Mouse (Mus musculus) heart, embryonic 13.5 days (tissue): ENCODE measurements around the gene Ccdc63. TPM values are rescaled to one million over a fixed set of nuclear protein-coding genes. Genes with fewer than 3 reads are reported as not detected.

ENCODE experiments used
- ATAC-seq: fragments of 200-750 bp; cut with Nextera tagmentation; 2 replicates; pipeline ENCODE4 v1.8.0; 2017; ENCODE audit warnings: moderate TSS enrichment; ENCODE audit not compliant: insufficient number of reproducible peaks, low FRiP score, low TSS enrichment; ENCODE audit errors: extremely low read depth
- H3K27ac ChIP-seq: fragments of 300-500 bp; sonication (generic); replicated peaks from 2 replicates; pipeline ENCODE4 v1.5.1; 2015; ENCODE audit warnings: moderate library complexity, mild to moderate bottlenecking, inconsistent platforms
- H3K27me3 ChIP-seq: fragments of 300-500 bp; sonication (generic); replicated peaks from 2 replicates; pipeline ENCODE4 v1.6.1; 2015; ENCODE audit warnings: mild to moderate bottlenecking, inconsistent platforms
- H3K36me3 ChIP-seq: fragments of 300-500 bp; sonication (generic); 2 replicates; pipeline ENCODE4 v1.6.1; 2015; ENCODE audit warnings: mild to moderate bottlenecking, inconsistent platforms
- H3K4me1 ChIP-seq: fragments of 300-500 bp; sonication (generic); 2 replicates; pipeline ENCODE4 v1.6.1; 2015; ENCODE audit warnings: inconsistent platforms
- H3K4me2 ChIP-seq: fragments of 300-500 bp; sonication (generic); 2 replicates; pipeline ENCODE4 v1.6.1; 2015; ENCODE audit warnings: inconsistent platforms, mild to moderate bottlenecking, moderate library complexity
- H3K4me3 ChIP-seq: fragments of 300-500 bp; sonication (generic); 2 replicates; pipeline ENCODE4 v1.5.1; 2015; ENCODE audit warnings: moderate library complexity, mild to moderate bottlenecking, inconsistent platforms
- H3K9ac ChIP-seq: fragments of 300-500 bp; sonication (generic); 2 replicates; pipeline ENCODE4 v1.6.1; 2015; ENCODE audit warnings: inconsistent platforms, mild to moderate bottlenecking, moderate library complexity
- H3K9me3 ChIP-seq: fragments of 300-500 bp; sonication (generic); 2 replicates; pipeline ENCODE4 v1.6.1; 2016; ENCODE audit warnings: inconsistent platforms
- WGBS: fragments of 180-500 bp; shearing (Covaris S2); methylation state at CpG from one replicate; pipeline ENCODE4 v1.1.7; 2015; ENCODE audit warnings: mixed read lengths; 5-methylcytosine and 5-hydroxymethylcytosine counted together
- polyA plus RNA-seq: library from polyadenylated mRNA; unstranded; fragments of >200 nt; fragmentation: Nextera tagmentation; extraction: Ambion mirVana; gene quantifications from 2 replicates; pipeline ENCODE4 v1.2.1, GENCODE M21; 2015

The Ccdc63 gene
- polyA plus RNA-seq, 1 experiment from 2014 or later, result not detected

GRCm38 (mm10) chr5:122059060-122060017, 81.3 kb downstream of the Ccdc63 start:
- H3K4me3 ChIP-seq, result peak overlapping the region; percentile 43
- peaks cover 53% of the 10 kb centered on the region for H3K4me1 ChIP-seq
- H3K9ac ChIP-seq, result peak overlapping the region; percentile 78
- WGBS, result 22% methylated on average over 39 of the region's 39 CpGs
- H3K9me3 ChIP-seq, result peaks cover 5% of the 10 kb centered on the region
- H3K27ac ChIP-seq, result no peak overlapping the region
- no peaks in the 10 kb centered on the region for H3K36me3 ChIP-seq
- peaks cover 2% of the 10 kb centered on the region for H3K27me3 ChIP-seq
- peak overlapping the region; percentile 69 for H3K4me2 ChIP-seq
- ATAC-seq, result no peak

Other genes with a start within 250 kb of the Ccdc63 start
- 4.5 and 4.8 TPM in 2 replicates for gene Cux2, start 90.7 kb downstream of the Ccdc63 start, polyA plus RNA-seq
- 7,724 and 9,145 TPM in 2 replicates for gene Myl2, start 39.9 kb downstream of the Ccdc63 start, polyA plus RNA-seq
- gene Ppp1cc, start 17.5 kb upstream of the Ccdc63 start, polyA plus RNA-seq, result 190 and 219 TPM in 2 replicates
- 1.9 and 2.7 TPM in 2 replicates for gene Hvcn1, start 66.0 kb upstream of the Ccdc63 start, polyA plus RNA-seq
- 2.5 and 2.8 TPM in 2 replicates for gene Tctn1, start 123.6 kb upstream of the Ccdc63 start, polyA plus RNA-seq
- 9.1 and 9.7 TPM in 2 replicates for gene Pptc7, start 143.5 kb upstream of the Ccdc63 start, polyA plus RNA-seq
- 6.2 and 7.5 TPM in 2 replicates for gene Rad9b, start 213.4 kb upstream of the Ccdc63 start, polyA plus RNA-seq
- 214 and 236 TPM in 2 replicates for gene Vps29, start 213.5 kb upstream of the Ccdc63 start, polyA plus RNA-seq
- 54.4 and 59.9 TPM in 2 replicates for gene Gpn3, start 231.1 kb upstream of the Ccdc63 start, polyA plus RNA-seq
- 55.5 and 56.8 TPM in 2 replicates for gene Fam216a, start 231.5 kb upstream of the Ccdc63 start, polyA plus RNA-seq